Mouse (Mus musculus) testis, adult 2 months (tissue): Measurements from ENCODE around the gene Armcx5. TPM values are rescaled to one million over a fixed set of nuclear protein-coding genes. Genes with fewer than 3 reads are reported as not detected.
A peak's percentile ranks its signal among the peaks of the same experiment; 100 is the strongest.
"Not testable (repeated sequence)": the region's sequence is repeated elsewhere in the genome, so short reads cannot be mapped to it uniquely, and the experiment has no call there.

Experiments
- H3K27ac ChIP-seq: fragments of 200-500 bp; 2 replicates; pipeline ENCODE4 v1.5.1; 2012; ENCODE audit warnings: low read depth, low read length; ENCODE audit not compliant: control insufficient read depth, insufficient read depth
- H3K27me3 ChIP-seq: fragments of 200-500 bp; 2 replicates; pipeline ENCODE4 v1.6.1; 2012; ENCODE audit warnings: mild to moderate bottlenecking, low read length, moderate library complexity; ENCODE audit not compliant: control insufficient read depth, insufficient read depth
- H3K36me3 ChIP-seq: fragments of 200-500 bp; 2 replicates; pipeline ENCODE4 v1.6.1; 2012; ENCODE audit warnings: mild to moderate bottlenecking, low read length; ENCODE audit not compliant: control insufficient read depth, insufficient read depth
- H3K4me1 ChIP-seq: fragments of 200-500 bp; 2 replicates; pipeline ENCODE4 v1.6.1; 2012; ENCODE audit warnings: low read length; ENCODE audit not compliant: control insufficient read depth, insufficient read depth
- H3K4me3 ChIP-seq: fragments of 200-500 bp; 2 replicates; pipeline ENCODE4 v1.5.1; 2012; ENCODE audit warnings: low read depth, mild to moderate bottlenecking, low read length, moderate library complexity, mixed read lengths; ENCODE audit not compliant: control insufficient read depth
- CTCF ChIP-seq: fragments of 200-500 bp; IDR thresholded peaks from 2 replicates; pipeline ENCODE4 v1.5.1; 2012; ENCODE audit warnings: low read depth, mild to moderate bottlenecking, inconsistent platforms, low read length, moderate library complexity; ENCODE audit not compliant: control insufficient read depth, insufficient read depth, insufficient replicate concordance
- POLR2A ChIP-seq: fragments of 200-500 bp; IDR thresholded peaks from 2 replicates; pipeline ENCODE4 v1.6.1; 2012; ENCODE audit warnings: low read depth, mild to moderate bottlenecking, inconsistent platforms, low read length, moderate library complexity; ENCODE audit not compliant: control insufficient read depth
- polyA plus RNA-seq: library from polyadenylated mRNA; depleted of rRNA; stranded (reverse); fragments of >200 nt; gene quantifications from 2 replicates; pipeline ENCODE4 v1.2.3, GENCODE M21; 2012; rRNA removed

The Armcx5 gene
- polyA plus RNA-seq: 1.6 and 1.8 TPM in 2 replicates

DNA sequence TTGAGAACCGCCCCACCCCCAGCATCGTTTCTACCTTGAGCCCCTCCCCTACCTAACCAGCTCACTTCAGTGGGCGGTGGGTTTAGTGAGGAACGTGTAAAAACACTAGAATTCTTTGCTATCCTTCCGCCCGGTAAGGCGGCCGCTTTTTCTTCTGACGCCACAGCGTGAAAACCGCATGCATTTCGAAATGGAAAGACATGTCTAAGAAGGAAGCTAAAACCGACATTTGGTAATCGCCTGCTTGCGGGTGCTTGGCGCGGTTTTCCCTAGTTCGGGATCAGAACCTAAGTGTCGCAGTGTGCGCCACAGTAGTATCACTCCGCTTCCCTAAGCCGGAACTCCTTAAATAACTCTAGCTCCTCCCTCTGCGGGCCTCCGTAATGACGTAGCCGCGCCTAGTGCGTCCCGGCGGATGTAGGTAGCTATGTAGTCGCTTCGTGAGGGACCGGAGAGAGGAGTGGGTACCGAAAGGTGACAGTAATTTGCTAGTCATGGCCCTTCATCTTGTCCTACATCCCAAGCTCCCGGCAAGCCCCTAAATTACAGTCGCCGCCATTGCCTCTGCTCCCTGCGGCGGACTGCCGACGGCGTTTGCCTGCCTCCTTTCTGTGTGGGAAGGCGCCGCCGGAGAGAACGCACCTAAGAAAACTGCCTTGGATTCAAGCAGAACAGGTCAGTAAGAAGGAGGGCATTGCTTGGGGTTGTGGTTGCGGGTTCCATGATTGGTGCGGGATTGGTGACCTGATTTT lies at the start of gene Armcx5, which contains the start of gene Gprasp1:
Armcx5 (plus strand) TSS at position 430 of the 752 bp plus-strand sequence.
Gprasp1 (plus strand) TSS at position 430 of the 752 bp plus-strand sequence.
- Histone ChIP-seq H3K4me1 (no peaks in the 10 kb centered on the region), H3K27me3 (no peaks in the 10 kb centered on the region), H3K27ac (peak within 1 kb of the TSS; percentile 61), H3K36me3 (no peaks in the 10 kb centered on the region), H3K4me3 (peak within 1 kb of the TSS; percentile 93)
- TF ChIP-seq CTCF: no peak
- TF ChIP-seq POLR2A: peak; percentile 67

DNA sequence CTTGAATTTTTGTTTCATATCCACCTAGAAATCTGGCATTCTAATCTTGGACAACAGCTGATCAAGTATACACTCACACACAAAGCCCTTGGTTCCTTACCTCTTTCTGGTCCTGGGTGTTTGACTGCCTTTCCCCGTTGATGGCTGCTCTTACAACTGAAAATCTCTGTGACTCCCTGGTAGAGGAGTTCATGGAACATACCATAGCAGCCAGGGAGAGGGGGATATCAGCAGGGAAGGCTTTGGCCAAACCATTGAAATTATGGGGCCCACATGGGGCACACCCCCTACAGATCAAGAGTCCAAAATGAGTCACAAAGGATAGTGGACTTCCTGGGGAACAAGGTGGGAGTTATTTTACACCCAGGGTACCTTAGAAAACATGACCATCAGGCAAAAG lies 48.9 kb upstream of the Armcx5 start, which contains the start of gene Tcp11x2:
Tcp11x2 (minus strand) TSS at position 158 of the 400 bp plus-strand sequence.
- TF ChIP-seq CTCF (no peak), POLR2A (no peak)

DNA sequence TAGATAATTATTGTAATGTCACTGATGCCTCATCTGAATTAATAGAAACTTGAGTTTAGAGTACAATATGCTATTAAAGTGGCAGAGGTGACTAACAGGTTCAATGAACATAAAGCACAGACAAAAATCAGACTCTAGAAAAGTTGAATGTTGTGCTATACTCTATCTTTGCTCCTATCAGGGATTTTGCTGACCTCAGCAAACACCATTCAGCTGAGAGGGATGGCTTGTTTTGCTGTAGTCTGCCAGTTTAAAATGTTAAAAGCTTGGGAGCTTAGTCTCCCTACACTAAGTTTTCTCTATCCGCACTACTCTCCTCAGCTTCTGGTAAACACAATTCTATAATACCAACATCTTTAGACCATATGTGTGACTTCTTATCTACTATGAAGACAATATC lies 39.4 kb upstream of the Armcx5 start:
- H3K4me3 ChIP-seq: no peak overlapping the region
- H3K27me3 ChIP-seq: no peaks in the 10 kb centered on the region
- H3K4me1 ChIP-seq: no peaks in the 10 kb centered on the region
- no peak overlapping the region for H3K27ac ChIP-seq
- TF ChIP-seq POLR2A (no peak), CTCF (no peak)
- no peaks in the 10 kb centered on the region for H3K36me3 ChIP-seq

More for the DNA sequence above, 48.9 kb upstream of the Armcx5 start, which contains the start of gene Tcp11x2:
- no peaks in the 10 kb centered on the region for H3K27me3 ChIP-seq
- H3K36me3 ChIP-seq: no peaks in the 10 kb centered on the region
- peak within 1 kb of the TSS; percentile 62; the same call in 1 of the 2 replicates for H3K4me3 ChIP-seq
- no peaks in the 10 kb centered on the region for H3K4me1 ChIP-seq
- H3K27ac ChIP-seq: peak within 1 kb of the TSS; percentile 49; the same call in 1 of the 2 replicates

DNA sequence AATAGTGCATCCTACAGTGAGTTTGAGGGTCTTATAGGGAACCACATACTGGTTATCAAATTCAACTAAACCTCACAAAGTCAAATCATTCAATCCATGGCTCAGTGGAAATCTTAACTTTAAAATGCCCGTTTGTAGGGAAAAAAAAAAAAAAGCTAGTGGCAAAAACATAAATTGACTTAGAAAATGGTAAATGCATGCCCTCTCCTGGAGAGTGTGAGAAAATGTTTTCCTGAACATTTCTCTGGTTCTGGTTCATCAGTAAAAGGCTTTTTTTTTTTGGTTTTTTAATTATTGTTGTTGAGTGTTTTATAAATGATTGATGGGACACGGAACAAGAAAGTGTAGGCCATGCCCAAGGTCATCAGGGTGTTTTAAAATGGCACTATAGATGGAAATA lies 38.2 kb upstream of the Armcx5 start:
- Histone ChIP-seq H3K27ac (no peak overlapping the region), H3K4me1 (no peaks in the 10 kb centered on the region), H3K36me3 (no peaks in the 10 kb centered on the region), H3K4me3 (no peak overlapping the region), H3K27me3 (no peaks in the 10 kb centered on the region)
- no peak for TF ChIP-seq CTCF
- TF ChIP-seq POLR2A: no peak

DNA sequence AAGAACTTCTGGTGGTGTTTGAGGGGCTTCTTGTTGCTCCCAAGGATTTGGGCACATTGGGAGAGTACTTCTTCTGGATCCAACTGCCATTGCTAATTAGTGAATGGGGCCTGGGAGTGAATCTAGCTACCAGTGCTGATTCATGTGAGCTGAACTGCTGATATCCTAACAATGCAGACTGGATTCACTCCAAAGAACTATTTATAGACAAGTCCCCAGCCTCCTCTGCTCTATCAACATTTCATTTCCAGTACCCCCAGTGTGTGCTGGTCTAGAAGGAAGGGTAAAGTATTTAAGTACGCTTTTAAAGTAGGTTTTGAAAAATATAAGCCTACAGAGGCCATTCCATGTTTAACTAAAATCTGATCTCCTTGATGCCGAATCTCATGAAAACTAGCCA lies 29.7 kb upstream of the Armcx5 start:
- TF ChIP-seq CTCF (no peak), POLR2A (no peak)
- H3K27me3 ChIP-seq: no peaks in the 10 kb centered on the region
- no peak overlapping the region for H3K4me3 ChIP-seq
- H3K27ac ChIP-seq: no peak overlapping the region
- no peaks in the 10 kb centered on the region for H3K4me1 ChIP-seq
- H3K36me3 ChIP-seq: no peaks in the 10 kb centered on the region

DNA sequence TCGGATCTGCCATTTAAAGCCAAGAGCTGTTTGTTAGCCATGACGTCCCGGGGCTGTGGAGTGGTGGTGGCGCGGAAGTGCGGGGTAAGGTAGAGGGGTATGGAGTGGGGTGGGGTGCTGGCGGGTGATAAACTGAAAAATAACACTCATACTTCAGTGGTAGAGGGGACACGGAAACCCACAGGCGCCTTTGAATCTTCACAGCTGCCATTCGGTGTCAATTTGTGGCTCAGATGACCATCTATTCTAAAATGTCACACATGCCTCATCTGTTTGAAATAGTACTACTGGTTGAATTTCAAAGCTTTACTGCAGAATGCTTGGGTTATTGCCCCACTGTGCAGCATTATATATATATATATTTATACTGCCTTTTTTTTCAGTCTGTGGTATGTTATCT lies 17.4 kb upstream of the Armcx5 start, which contains the start of gene Tmsb15a:
Tmsb15a (minus strand) TSS at position 101 of the 400 bp plus-strand sequence.
- TF ChIP-seq CTCF (no peak), POLR2A (no peak)
- H3K27me3 ChIP-seq: no peaks in the 10 kb centered on the region
- peak within 1 kb of the TSS; percentile 25 for H3K27ac ChIP-seq
- H3K36me3 ChIP-seq: no peaks in the 10 kb centered on the region
- H3K4me3 ChIP-seq: peak within 1 kb of the TSS; percentile 67
- H3K4me1 ChIP-seq: no peaks in the 10 kb centered on the region

DNA sequence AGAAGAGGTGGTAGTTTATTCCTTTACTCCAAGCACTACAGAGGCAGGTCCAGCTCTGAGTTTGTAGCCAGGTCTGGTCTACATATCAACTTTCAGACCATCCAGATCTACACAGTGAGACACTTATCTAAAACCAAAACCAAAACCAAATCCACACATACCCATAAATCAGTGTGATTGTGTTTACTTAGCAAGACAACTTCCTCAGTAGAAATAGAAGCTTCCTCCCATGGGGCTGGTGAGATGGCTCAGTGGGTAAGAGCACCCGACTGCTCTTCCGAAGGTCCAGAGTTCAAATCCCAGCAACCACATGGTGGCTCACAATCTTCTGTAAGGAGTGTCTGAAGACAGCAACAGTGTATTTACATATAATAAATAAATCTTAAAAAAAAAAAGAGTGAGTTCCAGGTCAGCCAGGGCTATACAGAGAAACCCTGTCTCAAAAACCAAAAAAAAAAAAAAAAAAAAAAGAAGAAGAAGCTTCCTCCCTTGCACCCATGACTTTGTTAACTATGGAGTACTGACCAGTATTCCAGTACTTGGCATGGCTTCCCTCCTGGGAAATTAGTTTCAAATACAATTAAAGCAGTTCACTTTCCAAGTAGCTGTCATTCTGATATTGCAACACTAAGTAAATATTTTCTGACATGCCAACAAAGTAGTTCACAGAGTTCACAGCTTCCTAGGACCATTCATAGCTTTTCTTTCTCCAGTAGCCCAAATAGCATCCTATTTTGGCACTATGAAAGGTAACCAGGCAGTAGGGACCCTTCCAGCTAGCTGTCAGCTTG lies 3.6 kb upstream of the Armcx5 start:
- no peak overlapping the region for H3K4me3 ChIP-seq
- H3K36me3 ChIP-seq: no peaks in the 10 kb centered on the region
- no peaks in the 10 kb centered on the region for H3K4me1 ChIP-seq
- no peak overlapping the region for H3K27ac ChIP-seq
- no peaks in the 10 kb centered on the region for H3K27me3 ChIP-seq
- TF ChIP-seq POLR2A (no peak), CTCF (no peak)

DNA sequence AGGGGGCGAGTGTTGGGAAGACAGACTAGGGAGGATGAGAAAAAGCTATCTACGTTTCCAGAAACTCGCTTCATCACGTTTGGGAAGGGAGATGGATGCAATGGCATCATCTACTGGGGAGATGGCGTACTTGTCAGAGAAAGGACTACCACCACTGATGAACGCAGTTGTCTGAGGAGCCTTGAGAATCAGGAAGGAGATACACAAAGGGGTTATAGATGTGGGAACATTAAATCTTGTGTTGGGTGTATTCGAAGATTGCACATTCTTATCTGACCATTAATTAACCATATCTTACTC lies 473 bp downstream of the Armcx5 start:
- Histone ChIP-seq H3K27ac (peak overlapping the region; percentile 61), H3K36me3 (no peaks in the 10 kb centered on the region), H3K27me3 (no peaks in the 10 kb centered on the region), H3K4me3 (peak overlapping the region; percentile 93), H3K4me1 (no peaks in the 10 kb centered on the region)
- TF ChIP-seq POLR2A (no peak), CTCF (no peak)

DNA sequence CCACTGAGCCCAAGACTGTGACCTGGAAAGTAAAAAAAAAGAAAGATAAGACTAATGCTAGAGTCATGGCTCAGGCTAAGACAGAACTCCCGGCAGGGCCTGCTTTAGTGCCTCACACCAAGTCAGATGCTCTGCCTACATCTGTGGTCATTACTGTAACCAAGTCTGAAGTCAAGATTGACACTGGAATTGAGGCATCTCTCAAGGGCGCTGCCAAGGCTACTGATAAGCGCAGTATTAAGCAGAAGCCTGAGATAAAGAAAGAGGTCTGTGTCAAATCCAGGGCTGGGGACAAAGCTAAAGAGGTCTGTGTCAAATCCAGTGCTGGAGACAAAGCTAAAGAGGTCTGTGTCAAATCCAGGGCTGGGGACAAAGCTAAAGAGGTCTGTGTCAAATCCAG lies 2.8 kb downstream of the Armcx5 start:
- not testable (repeated sequence) for H3K27me3 ChIP-seq, H3K36me3 ChIP-seq, H3K27ac ChIP-seq, H3K4me1 ChIP-seq, H3K4me3 ChIP-seq
